Comparison of ENCODE assay signal across 14 mouse cellular contexts in the genomic region with DNA sequence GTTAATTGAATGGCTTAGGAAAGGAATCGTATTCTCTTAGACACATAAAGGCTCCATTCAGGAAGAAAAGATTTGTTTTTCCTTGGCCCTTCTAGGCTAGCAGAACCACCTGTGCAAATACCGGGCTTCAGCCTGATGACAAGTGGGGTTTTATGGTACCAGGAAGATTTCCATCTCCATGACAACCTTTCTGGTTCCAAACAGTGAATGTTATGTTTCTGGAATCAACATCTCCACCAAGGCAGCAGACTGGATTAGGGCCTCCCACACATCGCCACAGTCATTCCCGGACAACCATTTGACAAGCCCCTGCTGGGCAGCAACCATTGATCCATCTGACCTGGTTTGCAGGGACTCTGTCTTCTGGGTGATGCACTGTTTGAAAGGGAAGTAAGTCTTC.
DNase-seq lines count a peak whose midpoint lies in the region; ATAC-seq lines count a peak whose summit lies in the region.
"Had no signal": no experiment of that assay in that cellular context is flagged by ENCODE, and none has a peak within 500 bp of the region (broad histone marks: within the 10 kb centered on the region; RNA-seq: fewer than 3 reads in every experiment).

No protein-coding gene starts in this region.

- 6% methylated on average over 4 of the region's 4 CpGs for WGBS in forebrain, embryonic 11.5 days
- WGBS in forebrain, embryonic 15.5 days = 8% methylated on average over 4 of the region's 4 CpGs
- 24% methylated on average over 4 of the region's 4 CpGs for WGBS in embryonic facial prominence, embryonic 12.5 days
- WGBS in limb, embryonic 13.5 days = 18% methylated on average over 4 of the region's 4 CpGs
- 7% methylated on average over 4 of the region's 4 CpGs for WGBS in neural tube, embryonic 14.5 days

- no peaks in the 10 kb centered on the region for H3K9me3 ChIP-seq in forebrain, embryonic 11.5 days (ENCODE audit: control insufficient read depth, low read length)
- no peaks in the 10 kb centered on the region for H3K9me3 ChIP-seq in forebrain, embryonic 15.5 days
- no peaks in the 10 kb centered on the region for H3K9me3 ChIP-seq in embryonic facial prominence, embryonic 12.5 days
- H3K9me3 ChIP-seq in limb, embryonic 13.5 days = no peaks in the 10 kb centered on the region
- no peaks in the 10 kb centered on the region for H3K9me3 ChIP-seq in neural tube, embryonic 14.5 days (ENCODE audit: control insufficient read depth, low read length)
- H3K9me3 ChIP-seq: heart, embryonic 15.5 days; stomach, embryonic 15.5 days had no signal

- DNase-seq in forebrain, embryonic 11.5 days (ENCODE audit: low spot score) = no peak
- no peak for DNase-seq in adrenal gland, adult 18-20 months (ENCODE audit: low spot score in 2 of 2)
- DNase-seq in MN1 (ENCODE audit: low spot score) = no peak
- DNase-seq in heart, adult 8-10 months (ENCODE audit: low spot score) = no peak
- DNase-seq: gastrocnemius, postnatal 14 days; kidney, adult 8-10 months; lung, postnatal 10 days; right cerebral cortex, postnatal 14 days had no signal

- H3K4me1 ChIP-seq in forebrain, embryonic 11.5 days (replicated peaks; ENCODE audit: control insufficient read depth, insufficient read depth, low read length) = peaks cover 17% of the 10 kb centered on the region; the same call in 1 of the 2 replicates
- H3K4me1 ChIP-seq in forebrain, embryonic 15.5 days = peaks cover 11% of the 10 kb centered on the region
- H3K4me1 ChIP-seq in embryonic facial prominence, embryonic 12.5 days = peaks cover 48% of the 10 kb centered on the region
- H3K4me1 ChIP-seq in limb, embryonic 13.5 days = peaks cover 59% of the 10 kb centered on the region
- H3K4me1 ChIP-seq in neural tube, embryonic 14.5 days (ENCODE audit: control insufficient read depth, insufficient read depth, low read length) = peaks cover 9% of the 10 kb centered on the region; the same call in 1 of the 2 replicates

- no peak overlapping the region for H3K27ac ChIP-seq in forebrain, embryonic 11.5 days (ENCODE audit: low read depth, low read length)
- H3K27ac ChIP-seq in forebrain, embryonic 15.5 days (replicated peaks) = no peak overlapping the region
- H3K27ac ChIP-seq in embryonic facial prominence, embryonic 12.5 days = peak overlapping the region; percentile 60; the same call in 1 of the 2 replicates
- no peak overlapping the region for H3K27ac ChIP-seq in limb, embryonic 13.5 days
- H3K27ac ChIP-seq in neural tube, embryonic 14.5 days (ENCODE audit: low read depth, low read length) = no peak overlapping the region
- H3K27ac ChIP-seq: heart, embryonic 15.5 days; stomach, embryonic 15.5 days had no signal

- H3K4me3 ChIP-seq in forebrain, embryonic 11.5 days (ENCODE audit: low read depth, low read length) = no peak overlapping the region
- H3K4me3 ChIP-seq in forebrain, embryonic 15.5 days = no peak overlapping the region
- no peak overlapping the region for H3K4me3 ChIP-seq in embryonic facial prominence, embryonic 12.5 days
- no peak overlapping the region for H3K4me3 ChIP-seq in limb, embryonic 13.5 days
- H3K4me3 ChIP-seq in neural tube, embryonic 14.5 days (ENCODE audit: low read depth, low read length) = no peak overlapping the region
- H3K4me3 ChIP-seq: heart, embryonic 15.5 days; stomach, embryonic 15.5 days had no signal

- peak; percentile 31 for ATAC-seq in forebrain, embryonic 11.5 days (replicated peaks; ENCODE audit: low FRiP score)
- no peak for ATAC-seq in forebrain, embryonic 15.5 days (replicated peaks)
- ATAC-seq in embryonic facial prominence, embryonic 12.5 days (ENCODE audit: insufficient number of reproducible peaks, insufficient read depth, low FRiP score, low TSS enrichment) = no peak
- ATAC-seq in limb, embryonic 13.5 days (ENCODE audit: low FRiP score, low read depth) = 0 out of 2 replicates have a peak, but pooled peaks have one; percentile 20
- ATAC-seq in neural tube, embryonic 14.5 days (ENCODE audit: low read depth) = 0 out of 2 replicates have a peak, but pooled peaks have one; percentile 20

- no peak overlapping the region for H3K9ac ChIP-seq in forebrain, embryonic 11.5 days (ENCODE audit: low read length)
- no peak overlapping the region for H3K9ac ChIP-seq in forebrain, embryonic 15.5 days (replicated peaks)
- no peak overlapping the region for H3K9ac ChIP-seq in embryonic facial prominence, embryonic 12.5 days
- no peak overlapping the region for H3K9ac ChIP-seq in limb, embryonic 13.5 days
- H3K9ac ChIP-seq in neural tube, embryonic 14.5 days (replicated peaks; ENCODE audit: low read depth, low read length) = no peak overlapping the region
- H3K9ac ChIP-seq: heart, embryonic 15.5 days; stomach, embryonic 15.5 days had no signal

- no peaks in the 10 kb centered on the region for H3K36me3 ChIP-seq in forebrain, embryonic 11.5 days (ENCODE audit: control insufficient read depth, insufficient read depth, low read length)
- H3K36me3 ChIP-seq in forebrain, embryonic 15.5 days = no peaks in the 10 kb centered on the region
- no peaks in the 10 kb centered on the region for H3K36me3 ChIP-seq in embryonic facial prominence, embryonic 12.5 days
- H3K36me3 ChIP-seq in limb, embryonic 13.5 days = no peaks in the 10 kb centered on the region
- no peaks in the 10 kb centered on the region for H3K36me3 ChIP-seq in neural tube, embryonic 14.5 days (ENCODE audit: control insufficient read depth, insufficient read depth, low read length)
- H3K36me3 ChIP-seq: heart, embryonic 15.5 days; stomach, embryonic 15.5 days had no signal

- H3K27me3 ChIP-seq in forebrain, embryonic 11.5 days (ENCODE audit: control insufficient read depth, insufficient read depth, low read length) = no peaks in the 10 kb centered on the region; the same call in 1 of the 2 replicates
- H3K27me3 ChIP-seq in forebrain, embryonic 15.5 days = no peaks in the 10 kb centered on the region
- H3K27me3 ChIP-seq in embryonic facial prominence, embryonic 12.5 days = no peaks in the 10 kb centered on the region
- H3K27me3 ChIP-seq in limb, embryonic 13.5 days = peaks cover 19% of the 10 kb centered on the region
- H3K27me3 ChIP-seq in neural tube, embryonic 14.5 days (ENCODE audit: control insufficient read depth, insufficient read depth, low read length) = no peaks in the 10 kb centered on the region
- H3K27me3 ChIP-seq: heart, embryonic 15.5 days; stomach, embryonic 15.5 days had no signal

- H3K4me2 ChIP-seq in forebrain, embryonic 11.5 days (ENCODE audit: low read depth, low read length, severe bottlenecking) = no peak overlapping the region
- no peak overlapping the region for H3K4me2 ChIP-seq in forebrain, embryonic 15.5 days (replicated peaks)
- H3K4me2 ChIP-seq in embryonic facial prominence, embryonic 12.5 days (replicated peaks) = no peak overlapping the region
- no peak overlapping the region for H3K4me2 ChIP-seq in limb, embryonic 13.5 days (replicated peaks)
- H3K4me2 ChIP-seq in neural tube, embryonic 14.5 days (ENCODE audit: low read depth, low read length) = no peak overlapping the region
- H3K4me2 ChIP-seq: heart, embryonic 15.5 days; stomach, embryonic 15.5 days had no signal

Comparison
In these comparisons a context has a peak if more than half of its experiments do, and no peak if none do; other contexts are left out.
1. ATAC-seq: peak in forebrain, embryonic 11.5 days (single experiment), limb, embryonic 13.5 days (single experiment) and neural tube, embryonic 14.5 days (single experiment); none in forebrain, embryonic 15.5 days (single experiment) and embryonic facial prominence, embryonic 12.5 days (single experiment).